Mouse (Mus musculus): Measurements from ENCODE around the gene Acads. TPM values are rescaled to one million over a fixed set of nuclear protein-coding genes. Genes with fewer than 3 reads are reported as not detected.
"Not testable (repeated sequence)": the region's sequence is repeated elsewhere in the genome, so short reads cannot be mapped to it uniquely, and the experiment has no call there.

Gene Acads
- polyA plus RNA-seq, 1 experiment from 2014 or later: 105 TPM

GRCm38 (mm10) chr5:115116426-115116825 is 2.7 kb downstream of the Acads start:
- no peak for TF ChIP-seq CTCF (IDR thresholded peaks at IDR 0.05; ENCODE audit: low read depth)
- no peaks in the 10 kb centered on the region for H3K4me1 ChIP-seq (replicated peaks; ENCODE audit: insufficient read depth, low read length)
- no peak overlapping the region for H3K4me2 ChIP-seq (ENCODE audit: low read length)
- no peak overlapping the region for H3K9ac ChIP-seq (ENCODE audit: low read depth, low read length)
- WGBS: 85% methylated on average over 3 of the region's 3 CpGs
- no peak overlapping the region for H3K27ac ChIP-seq
- ATAC-seq (replicated peaks; ENCODE audit: low FRiP score, low read depth) (no peak), DNase-seq (ENCODE audit: low spot score) (no peak)
- peaks cover 9% of the 10 kb centered on the region; the same call in 1 of the 2 replicates for H3K36me3 ChIP-seq (ENCODE audit: insufficient read depth, low read length)
- no peaks in the 10 kb centered on the region for H3K27me3 ChIP-seq (ENCODE audit: insufficient read depth, low read length)
- H3K4me3 ChIP-seq (replicated peaks; ENCODE audit: low read depth, low read length): no peak overlapping the region
- H3K9me3 ChIP-seq (replicated peaks; ENCODE audit: low read length): no peaks in the 10 kb centered on the region

GRCm38 (mm10) chr5:115114501-115114900 is 4.6 kb downstream of the Acads start:
- H3K4me1 ChIP-seq (replicated peaks; ENCODE audit: insufficient read depth, low read length): no peaks in the 10 kb centered on the region
- H3K27ac ChIP-seq: no peak overlapping the region
- TF ChIP-seq CTCF (IDR thresholded peaks at IDR 0.05; ENCODE audit: low read depth): no peak
- no peak overlapping the region for H3K4me2 ChIP-seq (ENCODE audit: low read length)
- no peak overlapping the region for H3K4me3 ChIP-seq (replicated peaks; ENCODE audit: low read depth, low read length)
- no peak for DNase-seq (ENCODE audit: low spot score)
- H3K9ac ChIP-seq (ENCODE audit: low read depth, low read length): no peak overlapping the region
- no peak for ATAC-seq (replicated peaks; ENCODE audit: low FRiP score, low read depth)
- peaks cover 9% of the 10 kb centered on the region; the same call in 1 of the 2 replicates for H3K36me3 ChIP-seq (ENCODE audit: insufficient read depth, low read length)
- no peaks in the 10 kb centered on the region for H3K9me3 ChIP-seq (replicated peaks; ENCODE audit: low read length)
- H3K27me3 ChIP-seq (ENCODE audit: insufficient read depth, low read length): no peaks in the 10 kb centered on the region
- 93% methylated on average over 8 of the region's 8 CpGs for WGBS

- ATAC-seq (replicated peaks; ENCODE audit: low FRiP score, low read depth) (no peak), DNase-seq (ENCODE audit: low spot score) (no peak)
- no peaks in the 10 kb centered on the region for H3K27me3 ChIP-seq (ENCODE audit: insufficient read depth, low read length)
- no peak overlapping the region for H3K9ac ChIP-seq (ENCODE audit: low read depth, low read length)
- H3K4me1 ChIP-seq (replicated peaks; ENCODE audit: insufficient read depth, low read length): no peaks in the 10 kb centered on the region
- H3K4me3 ChIP-seq (replicated peaks; ENCODE audit: low read depth, low read length): no peak overlapping the region
- H3K4me2 ChIP-seq (ENCODE audit: low read length): no peak overlapping the region
- H3K27ac ChIP-seq: no peak overlapping the region
- WGBS: 80% methylated on average over 12 of the region's 12 CpGs
- H3K9me3 ChIP-seq (replicated peaks; ENCODE audit: low read length): no peaks in the 10 kb centered on the region
- peaks cover 9% of the 10 kb centered on the region; the same call in 1 of the 2 replicates for H3K36me3 ChIP-seq (ENCODE audit: insufficient read depth, low read length)
- TF ChIP-seq CTCF (IDR thresholded peaks at IDR 0.05; ENCODE audit: low read depth): peak; percentile 13; the same call in 1 of the 2 replicates
Measured at GRCm38 (mm10) chr5:115113244-115113643, 5.9 kb downstream of the Acads start.

GRCm38 (mm10) chr5:115111156-115111555 is 8.0 kb downstream of the Acads start:
- TF ChIP-seq CTCF (IDR thresholded peaks at IDR 0.05; ENCODE audit: low read depth): no peak
- Histone ChIP-seq H3K36me3 (ENCODE audit: insufficient read depth, low read length) (peaks cover 5% of the 10 kb centered on the region; the same call in 1 of the 2 replicates), H3K27ac (no peak overlapping the region), H3K4me1 (replicated peaks; ENCODE audit: insufficient read depth, low read length) (no peaks in the 10 kb centered on the region), H3K4me3 (replicated peaks; ENCODE audit: low read depth, low read length) (no peak overlapping the region), H3K4me2 (ENCODE audit: low read length) (no peak overlapping the region), H3K27me3 (ENCODE audit: insufficient read depth, low read length) (no peaks in the 10 kb centered on the region), H3K9ac (ENCODE audit: low read depth, low read length) (no peak overlapping the region), H3K9me3 (replicated peaks; ENCODE audit: low read length) (no peaks in the 10 kb centered on the region)
- ATAC-seq (replicated peaks; ENCODE audit: low FRiP score, low read depth) (no peak; the same call in 1 of the 2 replicates), DNase-seq (ENCODE audit: low spot score) (no peak)
- 90% methylated on average over 8 of the region's 8 CpGs for WGBS

GRCm38 (mm10) chr5:115103253-115103652 is 15.9 kb downstream of the Acads start:
- H3K27ac ChIP-seq; ATAC-seq (replicated peaks; ENCODE audit: low FRiP score, low read depth); H3K4me2 ChIP-seq (ENCODE audit: low read length); H3K4me1 ChIP-seq (replicated peaks; ENCODE audit: insufficient read depth, low read length); H3K9me3 ChIP-seq (replicated peaks; ENCODE audit: low read length); H3K4me3 ChIP-seq (replicated peaks; ENCODE audit: low read depth, low read length); DNase-seq (ENCODE audit: low spot score); H3K27me3 ChIP-seq (ENCODE audit: insufficient read depth, low read length); H3K9ac ChIP-seq (ENCODE audit: low read depth, low read length): not testable (repeated sequence)
- 0 out of 2 replicates have a peak, but pooled peaks cover 12% of the 10 kb centered on the region for H3K36me3 ChIP-seq (ENCODE audit: insufficient read depth, low read length)
- 98% methylated on average over 23 of the region's 23 CpGs for WGBS

GRCm38 (mm10) chr5:115102231-115102630 is 16.9 kb downstream of the Acads start:
- Histone ChIP-seq H3K36me3 (ENCODE audit: insufficient read depth, low read length) (peaks cover 21% of the 10 kb centered on the region; the same call in 1 of the 2 replicates), H3K4me1 (replicated peaks; ENCODE audit: insufficient read depth, low read length) (no peaks in the 10 kb centered on the region), H3K9ac (ENCODE audit: low read depth, low read length) (no peak overlapping the region), H3K4me3 (replicated peaks; ENCODE audit: low read depth, low read length) (no peak overlapping the region), H3K27me3 (ENCODE audit: insufficient read depth, low read length) (no peaks in the 10 kb centered on the region), H3K4me2 (ENCODE audit: low read length) (no peak overlapping the region), H3K27ac (no peak overlapping the region), H3K9me3 (replicated peaks; ENCODE audit: low read length) (no peaks in the 10 kb centered on the region)
- ATAC-seq (replicated peaks; ENCODE audit: low FRiP score, low read depth) (no peak), DNase-seq (ENCODE audit: low spot score) (no peak)
- WGBS: 90% methylated on average over 2 of the region's 2 CpGs
- no peak for TF ChIP-seq CTCF (IDR thresholded peaks at IDR 0.05; ENCODE audit: low read depth)

GRCm38 (mm10) chr5:115100473-115100872 is 18.7 kb downstream of the Acads start:
- Histone ChIP-seq H3K27me3 (ENCODE audit: insufficient read depth, low read length) (no peaks in the 10 kb centered on the region), H3K4me3 (replicated peaks; ENCODE audit: low read depth, low read length) (no peak overlapping the region), H3K27ac (no peak overlapping the region), H3K9ac (ENCODE audit: low read depth, low read length) (no peak overlapping the region), H3K4me1 (replicated peaks; ENCODE audit: insufficient read depth, low read length) (no peaks in the 10 kb centered on the region), H3K9me3 (replicated peaks; ENCODE audit: low read length) (no peaks in the 10 kb centered on the region), H3K36me3 (ENCODE audit: insufficient read depth, low read length) (peaks cover 37% of the 10 kb centered on the region), H3K4me2 (ENCODE audit: low read length) (no peak overlapping the region)
- 71% methylated on average over 6 of the region's 6 CpGs for WGBS
- no peak for ATAC-seq (replicated peaks; ENCODE audit: low FRiP score, low read depth)
- DNase-seq (ENCODE audit: low spot score): no peak
- TF ChIP-seq CTCF (IDR thresholded peaks at IDR 0.05; ENCODE audit: low read depth): no peak

Data from kidney, postnatal 0 days (tissue).